Mouse (Mus musculus): ENCODE measurements around the gene Pigw.

GRCm38 (mm10) chr11:84904597-84905144 lies 24.6 kb upstream of the Pigw start:
- TF ChIP-seq POLR2A (IDR thresholded peaks at IDR 0.05; ENCODE audit: insufficient read depth, low read depth, low read length) (no peak), EP300 (IDR thresholded peaks at IDR 0.05; ENCODE audit: insufficient read depth, low read depth, low read length) (no peak), CTCF (IDR thresholded peaks at IDR 0.05) (no peak)
